Mouse (Mus musculus): ENCODE data around the gene Serinc2.

- TF ChIP-seq CTCF (conservative IDR thresholded peaks at IDR 0.05; ENCODE audit: insufficient read depth, insufficient read length, low read depth, low read length) (no peak), POLR2A (IDR thresholded peaks at IDR 0.05; ENCODE audit: low read depth, low read length) (no peak)
Observed at GRCm38 (mm10) chr4:130323165-130323564, 44.2 kb upstream of the Serinc2 start.

All from kidney, adult 2 months (tissue).